Mouse (Mus musculus) lung, postnatal 10 days (tissue): Measurements from ENCODE around the gene Galns.

Experiments
- DNase-seq: peaks from one replicate; pipeline ENCODE4 v3.0.0; 2021

Gene Galns

DNA sequence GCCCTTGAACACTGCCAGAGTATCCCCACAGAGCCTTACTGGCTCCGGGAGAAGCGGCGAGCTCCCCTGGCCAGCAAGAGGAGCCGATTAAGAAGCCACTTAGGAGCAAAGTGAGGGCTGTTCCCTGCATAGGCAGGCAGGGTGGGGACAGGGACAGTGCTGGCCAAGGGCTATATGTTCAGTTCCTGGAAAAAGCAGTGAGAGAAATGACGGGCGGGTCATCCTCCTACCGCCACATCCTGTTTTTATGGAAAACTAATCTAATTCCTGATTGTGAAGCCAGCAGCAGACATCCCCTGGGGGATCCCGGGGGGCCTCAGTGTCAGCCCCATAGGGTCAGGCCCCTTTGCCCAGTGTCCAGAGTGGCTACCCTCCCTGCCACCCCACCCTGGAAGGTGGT lies 80.0 kb downstream of the Galns start:
- no peak for DNase-seq

DNA sequence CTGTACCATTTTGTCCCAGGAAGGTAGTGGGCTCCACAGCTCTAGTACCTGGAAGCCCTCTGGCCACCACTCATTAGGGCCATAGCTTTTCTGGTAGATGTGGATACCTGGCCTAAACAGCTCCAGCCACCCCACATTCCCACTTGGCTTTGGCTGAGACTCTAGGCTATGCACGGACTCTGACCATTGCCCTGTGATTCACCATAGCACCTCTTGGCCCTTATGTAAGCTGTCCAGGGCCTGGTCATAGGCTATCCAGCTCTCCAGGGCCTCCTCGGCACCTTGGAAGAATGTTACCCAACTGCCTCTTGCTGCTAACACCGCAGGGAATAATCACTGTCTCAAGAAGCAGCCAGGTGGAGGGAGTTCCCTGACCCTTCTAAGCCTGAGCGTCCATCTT lies 82.1 kb downstream of the Galns start:
- no peak for DNase-seq
